ENCODE assay signal across 25 mouse cellular contexts in the genomic region with DNA sequence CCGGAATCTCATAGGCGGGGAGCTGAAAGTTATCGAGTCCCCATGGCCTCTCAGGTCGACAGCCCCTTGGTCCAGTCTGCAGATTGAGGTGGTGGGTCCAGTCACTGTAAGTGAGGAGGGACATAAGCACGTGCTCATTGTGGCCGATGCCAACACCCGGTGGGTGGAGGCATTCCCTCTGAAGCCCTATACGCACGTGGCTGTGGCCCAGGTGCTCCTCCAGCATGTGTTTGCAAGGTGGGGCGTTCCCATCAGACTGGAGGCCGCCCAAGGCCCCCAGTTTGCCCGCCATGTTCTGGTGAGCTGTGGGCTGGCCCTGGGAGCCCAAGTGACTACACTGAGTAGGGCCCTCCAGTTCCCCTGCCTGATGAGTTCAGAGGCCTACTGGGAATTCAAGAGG. TPM values are rescaled to one million over a fixed set of nuclear protein-coding genes. Genes with fewer than 3 reads are reported as not detected.
DNase-seq lines count a peak whose midpoint lies in the region; ATAC-seq and TF ChIP-seq lines count a peak whose summit lies in the region.
"Had no signal": no experiment of that assay in that cellular context is flagged by ENCODE, and none has a peak within 500 bp of the region (broad histone marks: within the 10 kb centered on the region; RNA-seq: fewer than 3 reads in every experiment).

No protein-coding gene starts in this region.

- no peak overlapping the region for H3K4me3 ChIP-seq in cerebellum, adult 2 months (replicated peaks; ENCODE audit: insufficient read depth, low read depth, low read length)
- H3K4me3 ChIP-seq in heart, embryonic 12.5 days: no peak overlapping the region
- H3K4me3 ChIP-seq: embryonic facial prominence, embryonic 15.5 days; gastrocnemius, adult 2 months; heart, adult 2 months; heart, embryonic 10.5 days had no signal

- peaks cover 59% of the 10 kb centered on the region for H3K36me3 ChIP-seq in heart, embryonic 12.5 days

- peak; percentile 53 for DNase-seq in cerebellum, adult 11-12 months
- DNase-seq in cerebellum, adult 2 months: no peak
- DNase-seq in cerebellum, adult 9-11 months: peak; percentile 53
- DNase-seq in cerebellum, postnatal 10 days: no peak
- DNase-seq in heart, postnatal 10 days: no peak
- DNase-seq: adrenal gland, postnatal 10 days; adrenal gland, postnatal 36 days; embryo, embryonic 11 days; forebrain, postnatal 0 days; gastrocnemius, adult 2 months; gastrocnemius, postnatal 25 days; heart, adult 2 months; heart, postnatal 4 days; kidney, adult 18-20 months; kidney, adult 9 months had no signal

- intact Hi-C loops in heart, postnatal 10 days (cut with DNase I): loop anchor here (2.0 kb wide), 1 partner anchor 47 kb away; no protein-coding TSS in a partner anchor

- H3K4me1 ChIP-seq in cerebellum, adult 2 months (ENCODE audit: control insufficient read depth, insufficient read depth, low read length): peaks cover 17% of the 10 kb centered on the region
- peaks cover 26% of the 10 kb centered on the region for H3K4me1 ChIP-seq in heart, embryonic 12.5 days (replicated peaks)

- no peak overlapping the region for H3K27ac ChIP-seq in cerebellum, adult 2 months (ENCODE audit: insufficient read depth, low read length)
- no peak overlapping the region for H3K27ac ChIP-seq in heart, embryonic 12.5 days (ENCODE audit: poor library complexity, severe bottlenecking)
- H3K27ac ChIP-seq: embryonic facial prominence, embryonic 15.5 days; gastrocnemius, adult 2 months; heart, adult 2 months; heart, embryonic 10.5 days; hindbrain, embryonic 14.5 days; hindbrain, postnatal 0 days had no signal

- H3K9ac ChIP-seq in heart, embryonic 12.5 days: 0 out of 2 replicates have a peak overlapping the region, but pooled peaks have one; percentile 2
- H3K9ac ChIP-seq: embryonic facial prominence, embryonic 15.5 days; forebrain, postnatal 0 days; hindbrain, embryonic 14.5 days had no signal

- TF ChIP-seq CTCF in cerebellum, adult 2 months (IDR thresholded peaks at IDR 0.05; ENCODE audit: borderline replicate concordance, insufficient read depth, low read depth, low read length): no peak

- no peak overlapping the region for H3K4me2 ChIP-seq in heart, embryonic 12.5 days
- H3K4me2 ChIP-seq: embryonic facial prominence, embryonic 15.5 days; hindbrain, embryonic 14.5 days had no signal

- H3K9me3 ChIP-seq in heart, embryonic 12.5 days (replicated peaks): no peaks in the 10 kb centered on the region
- H3K9me3 ChIP-seq: embryonic facial prominence, embryonic 15.5 days; G1E; heart, embryonic 10.5 days had no signal

- no peak for TF ChIP-seq POLR2A in cerebellum, adult 2 months (IDR thresholded peaks at IDR 0.05; ENCODE audit: borderline replicate concordance, insufficient read depth, low read length)

- no peak for ATAC-seq in heart, embryonic 12.5 days (ENCODE audit: insufficient number of reproducible peaks, low FRiP score)
- ATAC-seq: forebrain, embryonic 14.5 days; forebrain, postnatal 0 days; hindbrain, postnatal 0 days; inflammation-experienced regulatory T-cells, adult 6 months; Patski had no signal

- H3K27me3 ChIP-seq in cerebellum, adult 2 months (ENCODE audit: control insufficient read depth, insufficient read depth, low read length): no peaks in the 10 kb centered on the region
- H3K27me3 ChIP-seq in heart, embryonic 12.5 days (replicated peaks): no peaks in the 10 kb centered on the region
- H3K27me3 ChIP-seq: embryonic facial prominence, embryonic 15.5 days had no signal

- WGBS in cerebellum, adult 2 months: 86% methylated on average over 12 of the region's 12 CpGs
- WGBS in heart, embryonic 12.5 days: 90% methylated on average over 12 of the region's 12 CpGs

RNA-seq across cellular contexts. Expression of gene Cbln3, which starts 12.2 kb away (rescaled TPM):
- 534 and 635 TPM in 2 replicates for polyA plus RNA-seq in cerebellum, adult 2 months (2012; rRNA removed)
- polyA plus RNA-seq in heart, embryonic 12.5 days (2016; fragmentation: Nextera tagmentation; extraction: Ambion mirVana): 0.32 and 0.57 TPM in 2 replicates
- under 1 TPM; 0.22 to 0.38 TPM for total RNA-seq in heart, postnatal 10 days (2021)
- total RNA-seq: adrenal gland, adult 18-20 months; gastrocnemius, adult 2 months; gastrocnemius, postnatal 25 days had no signal

RNA-seq across cellular contexts. Expression of gene Khnyn, which starts 12.7 kb away (rescaled TPM):
- 47.4 and 52.8 TPM in 2 replicates for polyA plus RNA-seq in cerebellum, adult 2 months (2012; rRNA removed)
- 19.8 TPM in 2 replicates for polyA plus RNA-seq in heart, embryonic 12.5 days (2016; fragmentation: Nextera tagmentation; extraction: Ambion mirVana)
- total RNA-seq in heart, postnatal 10 days (2021): 10 to 100 TPM; 12.5 to 13.1 TPM

RNA-seq across cellular contexts. Expression of gene Nynrin, which starts 18.2 kb away (rescaled TPM):
- 4.5 and 4.8 TPM in 2 replicates for polyA plus RNA-seq in cerebellum, adult 2 months (2012; rRNA removed)
- polyA plus RNA-seq in heart, embryonic 12.5 days (2016; fragmentation: Nextera tagmentation; extraction: Ambion mirVana): 33.3 and 38.2 TPM in 2 replicates
- 10 to 100 TPM; 24.1 to 27.6 TPM for total RNA-seq in heart, postnatal 10 days (2021)
- polyA plus RNA-seq: Patski had no signal

RNA-seq across cellular contexts. Expression of gene Sdr39u1, which starts 28.1 kb away (rescaled TPM):
- 214 and 218 TPM in 2 replicates for polyA plus RNA-seq in cerebellum, adult 2 months (2012; rRNA removed)
- 38.2 and 40.4 TPM in 2 replicates for polyA plus RNA-seq in heart, embryonic 12.5 days (2016; fragmentation: Nextera tagmentation; extraction: Ambion mirVana)
- 10 to 100 TPM; 73.2 to 79.9 TPM for total RNA-seq in heart, postnatal 10 days (2021)
- polyA plus RNA-seq: G1E had no signal

RNA-seq across cellular contexts. Expression of gene Nfatc4, which starts 49.1 kb away (rescaled TPM):
- 1.5 and 1.7 TPM in 2 replicates for polyA plus RNA-seq in cerebellum, adult 2 months (2012; rRNA removed)
- polyA plus RNA-seq in heart, embryonic 12.5 days (2016; fragmentation: Nextera tagmentation; extraction: Ambion mirVana): 17.5 and 18.6 TPM in 2 replicates
- 10 to 100 TPM; 11.1 to 12.1 TPM for total RNA-seq in heart, postnatal 10 days (2021)
- polyA plus RNA-seq: G1E; inflammation-experienced regulatory T-cells, adult 6 months had no signal

Comparison
In these comparisons a context has a peak if more than half of its experiments do, and no peak if none do; other contexts are left out.
1. DNase-seq: peak in cerebellum, adult 11-12 months (single experiment) and cerebellum, adult 9-11 months (single experiment); none in cerebellum, adult 2 months (0 of 2), cerebellum, postnatal 10 days (0 of 2) and heart, postnatal 10 days (0 of 2).
2. RNA of gene Cbln3, which starts 12.2 kb away (polyA plus RNA-seq): 534 to 635 TPM in cerebellum, adult 2 months; 0.32 to 0.57 TPM in heart, embryonic 12.5 days; every median in the first group is over 100 times any median in the second.